Mouse (Mus musculus): ENCODE results near the gene H2-Ab1. TPM values are rescaled to one million over a fixed set of nuclear protein-coding genes. Genes with fewer than 3 reads are reported as not detected.

Gene H2-Ab1
- polyA plus RNA-seq, 2 experiments, result 5.6 to 7.6 TPM

- Histone ChIP-seq H3K9me3 (ENCODE audit: control insufficient read depth, low read length) (no peaks in the 10 kb centered on the region), H3K27me3 (ENCODE audit: control insufficient read depth, insufficient read depth, low read length) (no peaks in the 10 kb centered on the region), H3K4me1 (ENCODE audit: control insufficient read depth, insufficient read depth, low read length) (no peaks in the 10 kb centered on the region), H3K4me3 (replicated peaks; ENCODE audit: low read length) (no peak overlapping the region), H3K27ac (replicated peaks; ENCODE audit: low read depth, low read length) (no peak overlapping the region), H3K36me3 (ENCODE audit: control insufficient read depth, insufficient read depth, low read length) (no peaks in the 10 kb centered on the region), H3K4me2 (replicated peaks; ENCODE audit: low read depth, low read length, severe bottlenecking) (no peak overlapping the region), H3K9ac (ENCODE audit: low read depth, low read length, severe bottlenecking) (no peak overlapping the region)
- TF ChIP-seq POLR2A (IDR thresholded peaks at IDR 0.05; ENCODE audit: borderline replicate concordance, extremely low read depth, insufficient read depth, insufficient read length), result no peak
- WGBS, result 86% methylated on average over 4 of the region's 4 CpGs
- ATAC-seq (ENCODE audit: low FRiP score, low read depth), result no peak
- no peak for DNase-seq (ENCODE audit: low spot score)
These were observed 35.1 kb downstream of the H2-Ab1 start for GRCm38 (mm10) chr17:34292570-34292969.

DNA sequence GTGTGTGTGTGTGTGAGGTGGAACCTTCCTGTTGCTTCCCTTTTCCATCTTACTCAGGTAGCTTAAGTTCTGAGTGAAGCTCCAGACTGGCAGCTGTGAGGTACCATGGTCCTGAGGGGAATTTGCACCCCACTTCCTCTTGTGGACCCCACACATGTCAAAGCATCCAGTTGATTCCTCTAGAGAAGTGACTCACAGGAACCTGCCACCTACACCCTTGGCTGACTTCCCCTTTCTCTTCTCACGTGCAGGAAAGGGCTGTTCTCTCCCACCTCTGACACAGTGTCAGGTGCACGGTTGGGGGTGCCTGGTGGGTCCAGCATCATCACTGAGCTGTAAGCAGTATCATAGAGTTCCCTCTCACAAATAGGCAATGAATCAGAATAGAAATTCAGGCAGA, 36.0 kb downstream of the H2-Ab1 start:
- H3K36me3 ChIP-seq (ENCODE audit: control insufficient read depth, insufficient read depth, low read length), result no peaks in the 10 kb centered on the region
- H3K9me3 ChIP-seq (ENCODE audit: control insufficient read depth, low read length), result no peaks in the 10 kb centered on the region
- DNase-seq (ENCODE audit: low spot score) (no peak), ATAC-seq (ENCODE audit: low FRiP score, low read depth) (no peak)
- no peak overlapping the region for H3K9ac ChIP-seq (ENCODE audit: low read depth, low read length, severe bottlenecking)
- no peaks in the 10 kb centered on the region for H3K27me3 ChIP-seq (ENCODE audit: control insufficient read depth, insufficient read depth, low read length)
- WGBS, result 46% methylated on average over 2 of the region's 2 CpGs
- H3K4me3 ChIP-seq (replicated peaks; ENCODE audit: low read length), result no peak overlapping the region
- H3K4me1 ChIP-seq (ENCODE audit: control insufficient read depth, insufficient read depth, low read length), result no peaks in the 10 kb centered on the region
- H3K27ac ChIP-seq (replicated peaks; ENCODE audit: low read depth, low read length), result no peak overlapping the region
- TF ChIP-seq POLR2A (IDR thresholded peaks at IDR 0.05; ENCODE audit: borderline replicate concordance, extremely low read depth, insufficient read depth, insufficient read length), result no peak
- no peak overlapping the region for H3K4me2 ChIP-seq (replicated peaks; ENCODE audit: low read depth, low read length, severe bottlenecking)

DNA sequence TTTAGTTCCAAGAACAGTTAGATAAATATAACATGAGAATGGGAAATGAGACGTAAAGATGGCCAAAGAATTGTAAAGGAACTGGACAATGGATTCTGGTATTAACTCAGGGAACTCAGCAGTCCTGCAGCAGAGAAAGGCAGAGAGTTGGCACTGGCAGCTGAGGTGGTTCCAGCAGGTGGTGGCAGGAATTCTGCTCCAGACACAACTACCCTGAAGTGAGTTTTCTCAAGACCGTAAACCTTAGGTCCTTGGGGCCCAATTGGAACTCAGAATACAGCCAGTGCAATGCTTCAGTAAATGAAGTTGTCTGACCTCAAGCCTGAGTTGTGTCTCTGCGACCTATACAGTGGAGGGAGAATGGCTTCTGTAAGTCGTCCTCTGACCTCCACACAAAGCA, 36.8 kb downstream of the H2-Ab1 start:
- H3K27me3 ChIP-seq (ENCODE audit: control insufficient read depth, insufficient read depth, low read length), result no peaks in the 10 kb centered on the region
- H3K4me1 ChIP-seq (ENCODE audit: control insufficient read depth, insufficient read depth, low read length), result no peaks in the 10 kb centered on the region
- TF ChIP-seq POLR2A (IDR thresholded peaks at IDR 0.05; ENCODE audit: borderline replicate concordance, extremely low read depth, insufficient read depth, insufficient read length), result no peak
- no peak overlapping the region for H3K4me2 ChIP-seq (replicated peaks; ENCODE audit: low read depth, low read length, severe bottlenecking)
- no peaks in the 10 kb centered on the region for H3K9me3 ChIP-seq (ENCODE audit: control insufficient read depth, low read length)
- H3K36me3 ChIP-seq (ENCODE audit: control insufficient read depth, insufficient read depth, low read length), result no peaks in the 10 kb centered on the region
- no peak overlapping the region for H3K4me3 ChIP-seq (replicated peaks; ENCODE audit: low read length)
- DNase-seq (ENCODE audit: low spot score), result no peak
- WGBS, result 63% methylated on average over 4 of the region's 4 CpGs
- H3K9ac ChIP-seq (ENCODE audit: low read depth, low read length, severe bottlenecking), result no peak overlapping the region
- ATAC-seq (ENCODE audit: low FRiP score, low read depth), result no peak
- no peak overlapping the region for H3K27ac ChIP-seq (replicated peaks; ENCODE audit: low read depth, low read length)

DNA sequence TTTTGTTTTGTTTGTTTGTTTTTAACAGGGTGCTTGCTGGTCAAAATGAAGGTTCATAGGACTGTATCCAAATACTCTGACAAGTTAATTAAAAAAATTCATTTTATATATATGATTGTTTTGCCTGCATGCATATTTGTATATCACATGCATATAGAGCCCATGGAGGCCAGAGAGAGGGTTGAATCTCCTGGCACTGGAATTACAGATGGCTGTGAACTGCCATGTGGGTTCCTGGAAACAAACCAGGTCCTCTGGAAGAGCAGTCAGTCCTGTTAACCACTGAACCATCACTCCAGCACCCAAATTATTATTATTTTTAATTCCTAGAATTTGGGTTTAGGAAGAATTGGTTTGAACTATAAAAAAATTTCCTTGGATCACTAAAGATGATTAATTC, 37.8 kb downstream of the H2-Ab1 start:
- no peaks in the 10 kb centered on the region for H3K27me3 ChIP-seq (ENCODE audit: control insufficient read depth, insufficient read depth, low read length)
- H3K4me3 ChIP-seq (replicated peaks; ENCODE audit: low read length), result no peak overlapping the region
- no peak overlapping the region for H3K4me2 ChIP-seq (replicated peaks; ENCODE audit: low read depth, low read length, severe bottlenecking)
- no peaks in the 10 kb centered on the region for H3K9me3 ChIP-seq (ENCODE audit: control insufficient read depth, low read length)
- ATAC-seq (ENCODE audit: low FRiP score, low read depth) (no peak), DNase-seq (ENCODE audit: low spot score) (no peak)
- H3K9ac ChIP-seq (ENCODE audit: low read depth, low read length, severe bottlenecking), result no peak overlapping the region
- no peaks in the 10 kb centered on the region for H3K4me1 ChIP-seq (ENCODE audit: control insufficient read depth, insufficient read depth, low read length)
- no peaks in the 10 kb centered on the region for H3K36me3 ChIP-seq (ENCODE audit: control insufficient read depth, insufficient read depth, low read length)
- H3K27ac ChIP-seq (replicated peaks; ENCODE audit: low read depth, low read length), result no peak overlapping the region
- TF ChIP-seq POLR2A (IDR thresholded peaks at IDR 0.05; ENCODE audit: borderline replicate concordance, extremely low read depth, insufficient read depth, insufficient read length), result no peak

GRCm38 (mm10) chr17:34295891-34296794, 38.7 kb downstream of the H2-Ab1 start:
- TF ChIP-seq POLR2A (IDR thresholded peaks at IDR 0.05; ENCODE audit: borderline replicate concordance, extremely low read depth, insufficient read depth, insufficient read length), result no peak
- Histone ChIP-seq H3K27me3 (ENCODE audit: control insufficient read depth, insufficient read depth, low read length) (no peaks in the 10 kb centered on the region), H3K4me2 (replicated peaks; ENCODE audit: low read depth, low read length, severe bottlenecking) (peak overlapping the region; percentile 40), H3K9ac (ENCODE audit: low read depth, low read length, severe bottlenecking) (0 out of 2 replicates have a peak overlapping the region, but pooled peaks have one; percentile 1), H3K4me1 (ENCODE audit: control insufficient read depth, insufficient read depth, low read length) (no peaks in the 10 kb centered on the region), H3K27ac (replicated peaks; ENCODE audit: low read depth, low read length) (no peak overlapping the region), H3K36me3 (ENCODE audit: control insufficient read depth, insufficient read depth, low read length) (no peaks in the 10 kb centered on the region), H3K9me3 (ENCODE audit: control insufficient read depth, low read length) (no peaks in the 10 kb centered on the region), H3K4me3 (replicated peaks; ENCODE audit: low read length) (peak overlapping the region; percentile 24)
- DNase-seq (ENCODE audit: low spot score) (peak; percentile 79), ATAC-seq (ENCODE audit: low FRiP score, low read depth) (0 out of 2 replicates have a peak, but pooled peaks have one; percentile 66)
- WGBS, result 23% methylated on average over 23 of the region's 23 CpGs
